Mouse (Mus musculus) adrenal gland, postnatal 14 days (tissue): Measurements from ENCODE around the gene Yjefn3. TPM values are rescaled to one million over a fixed set of nuclear protein-coding genes. Genes with fewer than 3 reads are reported as not detected.

Experiments used
- total RNA-seq: library from RNA; stranded (reverse); gene quantifications from 2 replicates; pipeline ENCODE4 v1.2.3, GENCODE M21; 2021

The Yjefn3 gene
- total RNA-seq, 1 experiment from 2014 or later, result 6.7 TPM

Other genes starting within 250 kb of the Yjefn3 start
- gene Zfp964, start 248.2 kb downstream of the Yjefn3 start, total RNA-seq, result 2.0 and 2.4 TPM in 2 replicates
- 17.6 and 21.5 TPM in 2 replicates for gene Zfp869, start 192.0 kb downstream of the Yjefn3 start, total RNA-seq
- gene Zfp963, start 152.7 kb downstream of the Yjefn3 start, total RNA-seq, result 2.8 and 3.9 TPM in 2 replicates
- 0.63 and 4.2 TPM in 2 replicates for gene Gm20422, start 127.8 kb downstream of the Yjefn3 start, total RNA-seq
- gene Atp13a1, start 111.5 kb downstream of the Yjefn3 start, total RNA-seq, result 34.8 and 36.3 TPM in 2 replicates
- 21.6 and 26.2 TPM in 2 replicates for gene Zfp866, start 111.5 kb downstream of the Yjefn3 start, total RNA-seq
- gene Gmip, start 94.0 kb downstream of the Yjefn3 start, total RNA-seq, result 9.1 and 19.4 TPM in 2 replicates
- 1.1 and 1.3 TPM in 2 replicates for gene Lpar2, start 80.3 kb downstream of the Yjefn3 start, total RNA-seq
- gene Pbx4, start 70.2 kb downstream of the Yjefn3 start, total RNA-seq, result 1.3 and 1.8 TPM in 2 replicates
- gene Cilp2, start 15.0 kb downstream of the Yjefn3 start, total RNA-seq, result 0.07 and 0.15 TPM in 2 replicates
- gene Tssk6, start 528 bp downstream of the Yjefn3 start, total RNA-seq, result 0.83 and 0.85 TPM in 2 replicates
- gene Ndufa13, start 154 bp downstream of the Yjefn3 start, total RNA-seq, result 239 and 250 TPM in 2 replicates
- gene Gatad2a, start 93.7 kb upstream of the Yjefn3 start, total RNA-seq, result 105 and 111 TPM in 2 replicates
- gene Mau2, start 140.0 kb upstream of the Yjefn3 start, total RNA-seq, result 54.0 and 60.3 TPM in 2 replicates
- gene Sugp1, start 140.1 kb upstream of the Yjefn3 start, total RNA-seq, result 26.2 and 31.8 TPM in 2 replicates
- 0.98 and 4.2 TPM in 2 replicates for gene Tm6sf2, start 170.2 kb upstream of the Yjefn3 start, total RNA-seq
- 0.30 and 0.48 TPM in 2 replicates for gene Hapln4, start 180.7 kb upstream of the Yjefn3 start, total RNA-seq
- 0.41 and 0.67 TPM in 2 replicates for gene Ncan, start 218.2 kb upstream of the Yjefn3 start, total RNA-seq
- 15.0 and 18.4 TPM in 2 replicates for gene Nr2c2ap, start 228.6 kb upstream of the Yjefn3 start, total RNA-seq
- gene Rfxank, start 236.4 kb upstream of the Yjefn3 start, total RNA-seq, result 16.9 and 18.8 TPM in 2 replicates
- gene Borcs8, start 236.8 kb upstream of the Yjefn3 start, total RNA-seq, result 49.2 and 50.5 TPM in 2 replicates
- gene Mef2b, start 237.0 kb upstream of the Yjefn3 start, total RNA-seq, result 0.41 and 0.56 TPM in 2 replicates